Mouse (Mus musculus) heart, embryonic 10.5 days (tissue): ENCODE results near the gene Tmem129. TPM values are rescaled to one million over a fixed set of nuclear protein-coding genes. Genes with fewer than 3 reads are reported as not detected.

ENCODE experiments used
- DNase-seq: peaks from one replicate; pipeline ENCODE4 v3.0.0-alpha.2; 2017; ENCODE audit warnings: low spot score
- H3K27ac ChIP-seq: fragments of 300-500 bp; sonication (generic); 2 replicates; pipeline ENCODE4 v1.5.1; 2016; ENCODE audit warnings: mild to moderate bottlenecking
- H3K27me3 ChIP-seq: fragments of 300-500 bp; sonication (generic); 2 replicates; pipeline ENCODE4 v1.6.1; 2016; ENCODE audit warnings: mild to moderate bottlenecking; ENCODE audit not compliant: poor library complexity, insufficient read depth, severe bottlenecking
- H3K36me3 ChIP-seq: fragments of 300-500 bp; sonication (generic); 2 replicates; pipeline ENCODE4 v1.6.1; 2016; ENCODE audit warnings: mild to moderate bottlenecking, moderate library complexity
- H3K4me1 ChIP-seq: fragments of 300-500 bp; sonication (generic); 2 replicates; pipeline ENCODE4 v1.6.1; 2016; ENCODE audit warnings: mild to moderate bottlenecking
- H3K4me3 ChIP-seq: fragments of 300-500 bp; sonication (generic); 2 replicates; pipeline ENCODE4 v1.5.1; 2016; ENCODE audit warnings: mild to moderate bottlenecking, moderate library complexity
- H3K9me3 ChIP-seq: fragments of 300-500 bp; sonication (generic); 2 replicates; pipeline ENCODE4 v1.6.1; 2016; ENCODE audit warnings: mild to moderate bottlenecking, moderate library complexity
- WGBS: fragments of 180-500 bp; shearing (Covaris S2); methylation state at CpG from one replicate; pipeline ENCODE4 v1.1.7; 2016; 5-methylcytosine and 5-hydroxymethylcytosine counted together
- polyA plus RNA-seq: library from polyadenylated mRNA; unstranded; fragments of >200 nt; fragmentation: Nextera tagmentation; extraction: Ambion mirVana; gene quantifications from 2 replicates; pipeline ENCODE4 v1.2.1, GENCODE M21; 2016

Tmem129 gene
- polyA plus RNA-seq, 1 experiment from 2014 or later: 37.7 TPM

- H3K4me1 ChIP-seq: peaks cover 19% of the 10 kb centered on the region
- H3K27ac ChIP-seq: peak overlapping the region; percentile 30
- H3K36me3 ChIP-seq: no peaks in the 10 kb centered on the region
- DNase-seq: no peak
- H3K9me3 ChIP-seq: no peaks in the 10 kb centered on the region
- H3K27me3 ChIP-seq: peaks cover 8% of the 10 kb centered on the region; the same call in 1 of the 2 replicates
- 68% methylated on average over 15 of the region's 15 CpGs for WGBS
- no peak overlapping the region for H3K4me3 ChIP-seq
Observed at GRCm38 (mm10) chr5:33681611-33682388, 23.6 kb upstream of the Tmem129 start.

GRCm38 (mm10) chr5:33681044-33681443, 22.8 kb upstream of the Tmem129 start:
- WGBS: 65% methylated on average over 3 of the region's 3 CpGs
- no peak for DNase-seq
- Histone ChIP-seq H3K36me3 (no peaks in the 10 kb centered on the region), H3K4me1 (peaks cover 14% of the 10 kb centered on the region), H3K27ac (no peak overlapping the region; the same call in 1 of the 2 replicates), H3K27me3 (peaks cover 2% of the 10 kb centered on the region; the same call in 1 of the 2 replicates), H3K9me3 (no peaks in the 10 kb centered on the region), H3K4me3 (no peak overlapping the region)

DNA sequence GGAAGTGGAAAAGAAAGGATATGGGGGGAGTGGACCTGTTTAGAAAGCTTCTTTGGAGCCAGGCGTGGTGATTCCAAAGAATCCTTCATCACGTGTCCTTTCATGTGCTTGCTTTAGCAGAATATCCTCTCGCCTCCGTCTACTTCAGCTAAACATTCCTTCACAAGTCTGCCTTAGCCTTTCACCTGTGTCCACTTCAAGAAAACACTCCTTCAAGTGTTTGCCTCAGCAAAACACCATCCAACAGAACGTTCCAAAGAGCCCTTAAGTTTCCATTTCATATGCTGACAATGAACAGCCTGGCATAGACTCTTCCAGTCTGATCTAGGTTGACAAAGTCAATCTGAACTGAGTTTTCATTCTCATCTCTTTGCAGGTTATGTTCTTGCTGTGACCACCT, 20.0 kb upstream of the Tmem129 start:
- H3K36me3 ChIP-seq: peaks cover 1% of the 10 kb centered on the region
- WGBS: 86% methylated on average over 5 of the region's 5 CpGs
- no peak overlapping the region for H3K27ac ChIP-seq
- H3K27me3 ChIP-seq: no peaks in the 10 kb centered on the region
- no peak overlapping the region for H3K4me3 ChIP-seq
- H3K4me1 ChIP-seq: peaks cover 17% of the 10 kb centered on the region
- DNase-seq: no peak
- no peaks in the 10 kb centered on the region for H3K9me3 ChIP-seq

GRCm38 (mm10) chr5:33675964-33676363, 17.7 kb upstream of the Tmem129 start:
- peaks cover 22% of the 10 kb centered on the region for H3K36me3 ChIP-seq
- peaks cover 8% of the 10 kb centered on the region for H3K4me1 ChIP-seq
- H3K27ac ChIP-seq: no peak overlapping the region
- H3K4me3 ChIP-seq: no peak overlapping the region
- 0% methylated on average over 1 of the region's 1 CpGs for WGBS
- no peaks in the 10 kb centered on the region for H3K9me3 ChIP-seq
- no peaks in the 10 kb centered on the region for H3K27me3 ChIP-seq
- no peak for DNase-seq

- no peak overlapping the region for H3K4me3 ChIP-seq
- peaks cover 38% of the 10 kb centered on the region for H3K36me3 ChIP-seq
- H3K27me3 ChIP-seq: no peaks in the 10 kb centered on the region
- H3K27ac ChIP-seq: no peak overlapping the region
- DNase-seq: no peak
- WGBS: 82% methylated on average over 3 of the region's 3 CpGs
- peaks cover 8% of the 10 kb centered on the region; the same call in 1 of the 2 replicates for H3K4me1 ChIP-seq
- no peaks in the 10 kb centered on the region for H3K9me3 ChIP-seq
Observed at GRCm38 (mm10) chr5:33674439-33674838, 16.2 kb upstream of the Tmem129 start.

GRCm38 (mm10) chr5:33671659-33672058, 13.4 kb upstream of the Tmem129 start:
- Histone ChIP-seq H3K9me3 (no peaks in the 10 kb centered on the region), H3K27me3 (no peaks in the 10 kb centered on the region), H3K4me3 (no peak overlapping the region), H3K4me1 (peaks cover 8% of the 10 kb centered on the region; the same call in 1 of the 2 replicates), H3K27ac (0 out of 2 replicates have a peak overlapping the region, but pooled peaks have one; percentile 24), H3K36me3 (peaks cover 65% of the 10 kb centered on the region)
- WGBS: 66% methylated on average over 5 of the region's 5 CpGs
- DNase-seq: no peak

DNA sequence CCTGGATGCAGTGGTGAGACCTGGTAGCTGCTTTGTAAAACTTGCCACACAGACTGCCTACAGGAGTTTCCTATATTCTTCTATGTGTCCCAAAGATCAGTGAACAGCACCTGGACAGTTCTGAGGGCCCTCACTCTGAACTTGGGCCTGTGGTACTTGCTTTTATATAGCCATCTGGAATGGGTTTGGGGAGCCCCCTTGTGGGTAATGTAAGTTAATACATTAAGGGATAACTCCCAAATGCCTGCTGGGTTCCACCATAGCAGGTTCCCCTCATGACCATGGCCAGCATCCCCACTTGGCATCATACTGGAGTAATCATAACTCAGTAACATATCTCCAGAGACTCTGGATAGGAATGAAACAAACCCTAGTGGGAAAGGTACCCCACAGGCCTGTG, 10.0 kb upstream of the Tmem129 start:
- DNase-seq: no peak
- H3K27me3 ChIP-seq: no peaks in the 10 kb centered on the region
- H3K36me3 ChIP-seq: peaks cover 93% of the 10 kb centered on the region
- H3K9me3 ChIP-seq: no peaks in the 10 kb centered on the region
- H3K4me3 ChIP-seq: no peak overlapping the region
- H3K4me1 ChIP-seq: no peaks in the 10 kb centered on the region
- no peak overlapping the region for H3K27ac ChIP-seq

DNA sequence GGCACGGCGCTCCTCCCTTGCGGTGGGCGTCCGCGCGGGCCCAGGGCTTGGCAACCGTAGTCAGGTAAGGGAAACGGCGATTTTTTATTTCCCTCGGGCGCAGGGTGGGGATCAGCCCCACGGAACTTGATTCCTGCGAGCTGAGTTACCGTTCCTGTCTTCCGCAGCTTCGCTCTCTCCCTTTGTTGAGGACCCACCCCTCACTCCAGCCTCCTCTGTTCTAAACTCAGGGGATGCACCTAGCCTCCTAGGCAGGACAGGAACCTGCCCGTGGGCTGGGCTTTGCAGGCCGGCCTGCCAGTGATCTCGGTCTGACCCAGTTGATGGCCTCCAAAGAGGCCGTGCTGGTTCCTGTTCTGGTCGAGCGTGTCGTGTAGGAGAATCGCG, 441 bp upstream of the Tmem129 start:
- no peaks in the 10 kb centered on the region for H3K27me3 ChIP-seq
- DNase-seq: no peak
- peak overlapping the region; percentile 95 for H3K27ac ChIP-seq
- H3K9me3 ChIP-seq: no peaks in the 10 kb centered on the region
- peak overlapping the region; percentile 93 for H3K4me3 ChIP-seq
- WGBS: under 1% methylated on average over 26 of the region's 26 CpGs
- H3K4me1 ChIP-seq: peaks cover 38% of the 10 kb centered on the region
- peaks cover 54% of the 10 kb centered on the region for H3K36me3 ChIP-seq

GRCm38 (mm10) chr5:33657251-33657786, 897 bp downstream of the Tmem129 start:
- no peak for DNase-seq
- Histone ChIP-seq H3K4me3 (peak overlapping the region; percentile 93), H3K9me3 (no peaks in the 10 kb centered on the region), H3K27me3 (no peaks in the 10 kb centered on the region), H3K36me3 (peaks cover 49% of the 10 kb centered on the region), H3K27ac (peak overlapping the region; percentile 95), H3K4me1 (peaks cover 50% of the 10 kb centered on the region)
- WGBS: under 1% methylated on average over 32 of the region's 32 CpGs

DNA sequence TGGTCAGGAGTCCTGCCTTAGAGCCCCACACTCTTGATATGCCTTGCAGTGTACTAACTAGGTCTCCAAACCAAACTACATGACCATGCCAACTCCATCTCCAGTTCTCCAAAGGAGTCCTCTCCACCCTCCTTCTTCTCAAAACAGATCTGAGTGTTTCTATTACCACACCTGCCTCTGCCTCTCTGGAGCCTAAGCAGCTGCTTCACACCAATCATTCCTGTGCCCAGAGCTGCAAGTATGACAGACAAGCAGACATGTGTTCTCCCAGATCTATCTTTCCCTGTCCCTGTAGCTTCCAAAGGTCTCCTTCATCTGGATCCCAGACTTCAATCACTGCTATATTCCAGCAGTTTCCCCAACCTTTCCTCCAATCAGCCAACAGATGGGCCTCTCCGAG, 1.5 kb downstream of the Tmem129 start:
- Histone ChIP-seq H3K4me1 (peaks cover 50% of the 10 kb centered on the region), H3K36me3 (peaks cover 44% of the 10 kb centered on the region), H3K4me3 (peak overlapping the region; percentile 93), H3K27ac (peak overlapping the region; percentile 95), H3K27me3 (no peaks in the 10 kb centered on the region), H3K9me3 (no peaks in the 10 kb centered on the region)
- no peak for DNase-seq
- WGBS: 44% methylated on average over 1 of the region's 1 CpGs

GRCm38 (mm10) chr5:33655251-33655840, 2.9 kb downstream of the Tmem129 start:
- peaks cover 32% of the 10 kb centered on the region for H3K36me3 ChIP-seq
- H3K9me3 ChIP-seq: no peaks in the 10 kb centered on the region
- no peak overlapping the region for H3K27ac ChIP-seq
- no peak overlapping the region for H3K4me3 ChIP-seq
- no peaks in the 10 kb centered on the region for H3K27me3 ChIP-seq
- 90% methylated on average over 10 of the region's 10 CpGs for WGBS
- DNase-seq: no peak
- peaks cover 57% of the 10 kb centered on the region for H3K4me1 ChIP-seq

- no peaks in the 10 kb centered on the region for H3K9me3 ChIP-seq
- WGBS: 93% methylated on average over 13 of the region's 13 CpGs
- H3K4me1 ChIP-seq: peaks cover 55% of the 10 kb centered on the region
- DNase-seq: no peak
- H3K4me3 ChIP-seq: no peak overlapping the region
- H3K27ac ChIP-seq: no peak overlapping the region
- H3K36me3 ChIP-seq: peaks cover 38% of the 10 kb centered on the region
- no peaks in the 10 kb centered on the region for H3K27me3 ChIP-seq
Observed at GRCm38 (mm10) chr5:33654424-33654823, 3.8 kb downstream of the Tmem129 start.

DNA sequence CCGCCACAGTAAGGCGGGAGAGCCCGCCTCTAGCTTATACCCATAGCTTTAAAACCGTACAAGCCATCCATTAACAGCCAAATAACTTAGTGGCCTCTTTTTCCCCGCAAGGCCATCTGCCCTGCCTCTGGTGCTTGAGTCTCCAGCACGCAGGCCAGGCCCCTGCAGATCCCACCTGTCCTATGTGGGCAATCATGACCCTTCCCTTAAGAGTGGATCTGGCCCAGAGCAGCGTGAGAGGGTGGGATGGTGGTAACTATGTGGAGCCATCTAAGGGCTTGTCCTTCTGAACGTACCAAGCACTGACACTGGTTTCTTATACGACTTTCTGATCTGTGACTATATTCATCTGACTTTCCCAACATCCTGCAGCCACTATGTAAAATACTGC, 5.4 kb downstream of the Tmem129 start:
- 5% methylated on average over 9 of the region's 9 CpGs for WGBS
- H3K4me1 ChIP-seq: peaks cover 51% of the 10 kb centered on the region
- DNase-seq: no peak

More for the DNA sequence above, 5.4 kb downstream of the Tmem129 start:
- H3K27ac ChIP-seq: peak overlapping the region; percentile 100
- peaks cover 51% of the 10 kb centered on the region for H3K36me3 ChIP-seq
- H3K27me3 ChIP-seq: no peaks in the 10 kb centered on the region
- no peaks in the 10 kb centered on the region for H3K9me3 ChIP-seq
- H3K4me3 ChIP-seq: peak overlapping the region; percentile 75
